Mouse (Mus musculus): ENCODE measurements around the gene Fmo2. TPM values are rescaled to one million over a fixed set of nuclear protein-coding genes. Genes with fewer than 3 reads are reported as not detected.

Gene Fmo2
- polyA plus RNA-seq, 1 experiment from 2014 or later = not detected

DNA sequence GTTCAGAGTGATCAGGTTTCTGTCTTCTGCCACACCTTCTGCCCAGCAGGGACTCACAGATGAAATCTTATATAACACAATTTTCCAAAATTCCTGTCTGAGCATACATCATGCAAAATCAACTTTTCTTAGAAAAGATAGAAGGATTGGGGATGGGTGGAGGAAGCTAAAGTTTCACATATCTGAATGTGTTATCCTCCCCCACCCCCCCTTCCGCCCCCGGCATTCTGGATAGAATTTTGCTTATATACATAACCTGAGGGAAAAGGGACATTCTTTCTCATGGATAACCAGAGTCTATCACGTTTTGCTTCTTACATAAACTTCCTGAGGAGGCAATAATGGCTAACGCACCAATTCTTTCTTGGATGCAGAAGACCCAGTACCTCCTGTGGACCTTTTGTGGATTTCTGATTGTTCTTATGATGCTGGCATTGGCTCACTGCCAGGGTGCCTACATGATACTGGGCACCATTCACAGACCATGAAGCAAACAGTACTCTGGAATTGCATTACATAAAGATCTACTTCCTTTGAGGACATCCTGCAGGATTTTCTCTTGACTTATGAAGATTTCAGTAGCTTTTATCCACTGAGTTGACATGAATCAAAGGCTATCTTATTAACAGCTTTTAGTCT lies 36.0 kb upstream of the Fmo2 start:
- H3K36me3 ChIP-seq (replicated peaks; ENCODE audit: control insufficient read depth, insufficient read depth, low read depth, low read length) = no peaks in the 10 kb centered on the region
- no peak for ATAC-seq (replicated peaks; ENCODE audit: insufficient number of reproducible peaks, low FRiP score, low TSS enrichment, low read depth)
- no peak for DNase-seq (ENCODE audit: low spot score)

GRCm38 (mm10) chr1:162932386-162932785 lies 33.9 kb upstream of the Fmo2 start:
- Histone ChIP-seq H3K9ac (replicated peaks; ENCODE audit: low read length) (no peak overlapping the region), H3K36me3 (replicated peaks; ENCODE audit: control insufficient read depth, insufficient read depth, low read depth, low read length) (no peaks in the 10 kb centered on the region)

More for the DNA sequence above, 36.0 kb upstream of the Fmo2 start:
- Histone ChIP-seq H3K4me1 (ENCODE audit: control insufficient read depth, insufficient read depth, low read length) (no peaks in the 10 kb centered on the region), H3K9ac (replicated peaks; ENCODE audit: low read length) (no peak overlapping the region), H3K27me3 (ENCODE audit: control insufficient read depth, insufficient read depth, low read length) (no peaks in the 10 kb centered on the region), H3K9me3 (replicated peaks; ENCODE audit: control insufficient read depth, low read length) (no peaks in the 10 kb centered on the region), H3K27ac (replicated peaks; ENCODE audit: low read depth, low read length) (no peak overlapping the region), H3K4me3 (ENCODE audit: low read depth, low read length) (no peak overlapping the region), H3K4me2 (ENCODE audit: low read depth, low read length) (no peak overlapping the region)
- WGBS = 60% methylated on average over 4 of the region's 4 CpGs

GRCm38 (mm10) chr1:162931880-162932279 lies 33.4 kb upstream of the Fmo2 start:
- Histone ChIP-seq H3K27me3 (ENCODE audit: control insufficient read depth, insufficient read depth, low read length) (no peaks in the 10 kb centered on the region), H3K4me1 (ENCODE audit: control insufficient read depth, insufficient read depth, low read length) (no peaks in the 10 kb centered on the region), H3K4me3 (ENCODE audit: low read depth, low read length) (no peak overlapping the region), H3K27ac (replicated peaks; ENCODE audit: low read depth, low read length) (no peak overlapping the region), H3K4me2 (ENCODE audit: low read depth, low read length) (no peak overlapping the region), H3K9ac (replicated peaks; ENCODE audit: low read length) (no peak overlapping the region), H3K36me3 (replicated peaks; ENCODE audit: control insufficient read depth, insufficient read depth, low read depth, low read length) (no peaks in the 10 kb centered on the region), H3K9me3 (replicated peaks; ENCODE audit: control insufficient read depth, low read length) (no peaks in the 10 kb centered on the region)
- 86% methylated on average over 5 of the region's 5 CpGs for WGBS
- ATAC-seq (replicated peaks; ENCODE audit: insufficient number of reproducible peaks, low FRiP score, low TSS enrichment, low read depth) (no peak), DNase-seq (ENCODE audit: low spot score) (no peak)

More at GRCm38 (mm10) chr1:162932386-162932785, 33.9 kb upstream of the Fmo2 start:
- Histone ChIP-seq H3K4me2 (ENCODE audit: low read depth, low read length) (no peak overlapping the region), H3K4me1 (ENCODE audit: control insufficient read depth, insufficient read depth, low read length) (no peaks in the 10 kb centered on the region), H3K27me3 (ENCODE audit: control insufficient read depth, insufficient read depth, low read length) (no peaks in the 10 kb centered on the region), H3K4me3 (ENCODE audit: low read depth, low read length) (no peak overlapping the region), H3K9me3 (replicated peaks; ENCODE audit: control insufficient read depth, low read length) (no peaks in the 10 kb centered on the region), H3K27ac (replicated peaks; ENCODE audit: low read depth, low read length) (no peak overlapping the region)
- ATAC-seq (replicated peaks; ENCODE audit: insufficient number of reproducible peaks, low FRiP score, low TSS enrichment, low read depth) (no peak), DNase-seq (ENCODE audit: low spot score) (no peak)
- WGBS = 86% methylated on average over 4 of the region's 4 CpGs

DNA sequence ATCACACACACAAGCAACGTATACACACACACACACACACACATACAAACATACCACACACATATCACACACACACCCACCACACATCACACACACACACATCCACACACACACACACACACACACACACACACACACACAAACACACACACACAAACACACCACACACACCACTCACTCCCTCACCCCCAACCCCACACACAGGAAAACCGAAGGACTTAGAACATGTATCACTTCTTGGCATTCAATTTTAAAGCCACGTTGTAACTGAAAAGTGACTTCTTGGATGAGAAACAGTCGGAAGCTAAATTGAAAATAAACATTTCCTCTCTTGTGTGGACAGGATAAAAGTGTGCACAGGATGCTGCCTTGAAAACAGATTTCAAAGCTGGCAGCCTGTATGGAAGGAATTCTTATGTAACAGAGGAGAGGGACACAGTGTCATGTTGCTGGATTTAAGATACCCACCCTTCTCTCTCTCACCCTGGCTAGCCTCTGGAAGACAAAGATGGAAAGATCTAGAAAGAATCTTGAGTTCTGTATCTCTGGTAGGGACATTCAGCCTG lies 32.9 kb upstream of the Fmo2 start:
- WGBS = 67% methylated on average over 4 of the region's 4 CpGs
- no peak overlapping the region for H3K4me2 ChIP-seq (ENCODE audit: low read depth, low read length)
- H3K27me3 ChIP-seq (ENCODE audit: control insufficient read depth, insufficient read depth, low read length) = no peaks in the 10 kb centered on the region
- no peaks in the 10 kb centered on the region for H3K36me3 ChIP-seq (replicated peaks; ENCODE audit: control insufficient read depth, insufficient read depth, low read depth, low read length)
- no peak for ATAC-seq (replicated peaks; ENCODE audit: insufficient number of reproducible peaks, low FRiP score, low TSS enrichment, low read depth)
- no peaks in the 10 kb centered on the region for H3K9me3 ChIP-seq (replicated peaks; ENCODE audit: control insufficient read depth, low read length)
- H3K4me1 ChIP-seq (ENCODE audit: control insufficient read depth, insufficient read depth, low read length) = no peaks in the 10 kb centered on the region
- no peak overlapping the region for H3K4me3 ChIP-seq (ENCODE audit: low read depth, low read length)
- no peak overlapping the region for H3K27ac ChIP-seq (replicated peaks; ENCODE audit: low read depth, low read length)
- H3K9ac ChIP-seq (replicated peaks; ENCODE audit: low read length) = no peak overlapping the region
- no peak for DNase-seq (ENCODE audit: low spot score)

- Histone ChIP-seq H3K4me1 (ENCODE audit: control insufficient read depth, insufficient read depth, low read length) (no peaks in the 10 kb centered on the region), H3K4me3 (ENCODE audit: low read depth, low read length) (no peak overlapping the region), H3K27ac (replicated peaks; ENCODE audit: low read depth, low read length) (no peak overlapping the region), H3K27me3 (ENCODE audit: control insufficient read depth, insufficient read depth, low read length) (no peaks in the 10 kb centered on the region), H3K9ac (replicated peaks; ENCODE audit: low read length) (no peak overlapping the region), H3K36me3 (replicated peaks; ENCODE audit: control insufficient read depth, insufficient read depth, low read depth, low read length) (no peaks in the 10 kb centered on the region), H3K4me2 (ENCODE audit: low read depth, low read length) (no peak overlapping the region), H3K9me3 (replicated peaks; ENCODE audit: control insufficient read depth, low read length) (no peaks in the 10 kb centered on the region)
- ATAC-seq (replicated peaks; ENCODE audit: insufficient number of reproducible peaks, low FRiP score, low TSS enrichment, low read depth) (no peak), DNase-seq (ENCODE audit: low spot score) (no peak)
- WGBS = 77% methylated on average over 2 of the region's 2 CpGs
Measured at GRCm38 (mm10) chr1:162930631-162931030, 32.1 kb upstream of the Fmo2 start.

DNA sequence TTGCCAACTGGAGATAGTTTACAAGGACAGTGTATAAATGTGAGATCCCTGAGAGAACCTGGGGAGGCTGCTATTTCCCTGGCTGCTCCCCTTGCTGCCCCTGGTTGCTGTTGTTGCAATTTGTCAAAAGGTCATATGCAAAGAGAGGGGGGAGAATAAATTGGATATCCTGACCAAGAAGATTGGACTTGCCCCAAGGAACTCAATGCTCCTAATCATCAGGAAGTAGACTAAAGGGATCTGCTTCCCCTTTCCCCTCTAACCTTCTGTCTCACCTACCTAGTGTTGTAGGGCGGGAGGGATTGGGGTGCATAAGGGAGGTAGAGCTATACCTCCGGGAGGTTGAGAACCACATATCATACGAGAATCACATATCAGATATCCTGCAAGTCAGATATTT lies 30.6 kb upstream of the Fmo2 start:
- ATAC-seq (replicated peaks; ENCODE audit: insufficient number of reproducible peaks, low FRiP score, low TSS enrichment, low read depth) (no peak), DNase-seq (ENCODE audit: low spot score) (no peak)
- Histone ChIP-seq H3K27me3 (ENCODE audit: control insufficient read depth, insufficient read depth, low read length) (no peaks in the 10 kb centered on the region), H3K4me2 (ENCODE audit: low read depth, low read length) (no peak overlapping the region), H3K4me3 (ENCODE audit: low read depth, low read length) (no peak overlapping the region), H3K9ac (replicated peaks; ENCODE audit: low read length) (no peak overlapping the region), H3K27ac (replicated peaks; ENCODE audit: low read depth, low read length) (no peak overlapping the region), H3K9me3 (replicated peaks; ENCODE audit: control insufficient read depth, low read length) (no peaks in the 10 kb centered on the region), H3K36me3 (replicated peaks; ENCODE audit: control insufficient read depth, insufficient read depth, low read depth, low read length) (no peaks in the 10 kb centered on the region), H3K4me1 (ENCODE audit: control insufficient read depth, insufficient read depth, low read length) (no peaks in the 10 kb centered on the region)
- WGBS = 81% methylated on average over 3 of the region's 3 CpGs

DNA sequence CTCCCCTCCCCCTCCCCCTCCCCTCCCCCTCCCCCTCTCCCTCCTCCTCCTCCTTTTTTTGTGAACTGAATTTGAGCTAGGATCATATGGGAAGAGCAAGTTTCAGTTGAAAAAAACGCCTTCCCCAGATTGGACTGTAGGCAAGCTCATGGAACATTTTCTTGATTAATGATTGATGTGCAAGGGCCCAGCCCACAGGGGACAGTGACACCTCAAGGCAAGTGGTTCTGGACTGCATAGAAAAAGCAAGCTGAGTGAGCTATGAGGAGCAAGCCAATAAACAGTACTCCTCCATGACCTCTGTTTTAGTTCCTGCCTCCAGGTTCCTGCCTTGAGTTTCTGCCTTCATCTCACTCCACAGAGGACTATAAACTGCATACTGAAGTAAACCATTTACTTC lies 26.6 kb upstream of the Fmo2 start:
- no peaks in the 10 kb centered on the region for H3K4me1 ChIP-seq (ENCODE audit: control insufficient read depth, insufficient read depth, low read length)
- no peak overlapping the region for H3K9ac ChIP-seq (replicated peaks; ENCODE audit: low read length)
- H3K27ac ChIP-seq (replicated peaks; ENCODE audit: low read depth, low read length) = no peak overlapping the region
- no peaks in the 10 kb centered on the region for H3K36me3 ChIP-seq (replicated peaks; ENCODE audit: control insufficient read depth, insufficient read depth, low read depth, low read length)
- ATAC-seq (replicated peaks; ENCODE audit: insufficient number of reproducible peaks, low FRiP score, low TSS enrichment, low read depth) = no peak
- no peaks in the 10 kb centered on the region for H3K9me3 ChIP-seq (replicated peaks; ENCODE audit: control insufficient read depth, low read length)
- H3K4me3 ChIP-seq (ENCODE audit: low read depth, low read length) = no peak overlapping the region
- no peak overlapping the region for H3K4me2 ChIP-seq (ENCODE audit: low read depth, low read length)
- H3K27me3 ChIP-seq (ENCODE audit: control insufficient read depth, insufficient read depth, low read length) = no peaks in the 10 kb centered on the region
- WGBS = 60% methylated on average over 1 of the region's 1 CpGs
- DNase-seq (ENCODE audit: low spot score) = no peak

- Histone ChIP-seq H3K9me3 (replicated peaks; ENCODE audit: control insufficient read depth, low read length) (no peaks in the 10 kb centered on the region), H3K4me1 (ENCODE audit: control insufficient read depth, insufficient read depth, low read length) (no peaks in the 10 kb centered on the region), H3K4me3 (ENCODE audit: low read depth, low read length) (no peak overlapping the region), H3K27me3 (ENCODE audit: control insufficient read depth, insufficient read depth, low read length) (no peaks in the 10 kb centered on the region), H3K36me3 (replicated peaks; ENCODE audit: control insufficient read depth, insufficient read depth, low read depth, low read length) (no peaks in the 10 kb centered on the region), H3K9ac (replicated peaks; ENCODE audit: low read length) (no peak overlapping the region), H3K4me2 (ENCODE audit: low read depth, low read length) (no peak overlapping the region), H3K27ac (replicated peaks; ENCODE audit: low read depth, low read length) (no peak overlapping the region)
- DNase-seq (ENCODE audit: low spot score) (no peak), ATAC-seq (replicated peaks; ENCODE audit: insufficient number of reproducible peaks, low FRiP score, low TSS enrichment, low read depth) (no peak)
- WGBS = 78% methylated on average over 8 of the region's 8 CpGs
Measured at GRCm38 (mm10) chr1:162916661-162917060, 18.1 kb upstream of the Fmo2 start.
